Mouse (Mus musculus) erythroblast, embryonic 14.5 days (primary cell): ENCODE data around the gene Ankrd66.

Source experiments
- GATA1 ChIP-seq: IDR thresholded peaks from 2 replicates; pipeline ENCODE4 v1.6.1; 2012; ENCODE audit warnings: low read length, inconsistent platforms, mixed read lengths
- TAL1 ChIP-seq: IDR thresholded peaks from 3 replicates; pipeline ENCODE4 v1.6.1; 2012; ENCODE audit warnings: low read length, inconsistent platforms, mixed read lengths

DNA sequence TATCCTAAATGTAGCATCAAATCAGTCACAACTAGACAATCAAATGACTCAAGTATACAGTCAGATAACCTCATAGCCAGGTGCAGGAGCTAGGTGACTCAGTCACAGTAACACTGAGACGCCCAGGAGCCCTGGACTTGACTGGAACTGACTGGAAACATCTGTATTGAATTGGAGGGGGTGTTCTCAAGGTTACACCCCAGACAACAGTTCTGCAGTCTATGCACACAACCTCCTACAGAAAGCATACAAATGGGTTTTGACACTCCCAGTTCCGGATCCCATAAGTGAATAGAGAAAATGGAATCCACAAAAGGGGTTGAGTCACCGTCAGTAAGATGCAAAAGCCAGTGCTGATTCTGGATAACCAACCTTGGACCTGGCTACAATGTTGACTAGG is 15.2 kb upstream of the Ankrd66 start:
- TF ChIP-seq GATA1 = no peak
- no peak for TF ChIP-seq TAL1
